Comparison of ENCODE assay signal across 8 mouse cellular contexts in genomic region chr16:26105115-26105974, GRCm38 (mm10). TPM values are rescaled to one million over a fixed set of nuclear protein-coding genes. Genes with fewer than 3 reads are reported as not detected.
A peak's percentile ranks its signal among the peaks of the same experiment; 100 is the strongest.
DNase-seq lines count a peak whose midpoint lies in the region; ATAC-seq lines count a peak whose summit lies in the region.

TSS of gene P3h2 (minus strand) at chr16:26105784.

- H3K36me3 ChIP-seq in embryonic facial prominence, embryonic 13.5 days, result no peaks in the 10 kb centered on the region
- no peaks in the 10 kb centered on the region for H3K36me3 ChIP-seq in limb, embryonic 12.5 days
- H3K36me3 ChIP-seq in midbrain, embryonic 13.5 days, result no peaks in the 10 kb centered on the region
- no peaks in the 10 kb centered on the region for H3K36me3 ChIP-seq in stomach, embryonic 16.5 days (ENCODE audit: control insufficient read depth, insufficient read depth, low read length)

- peaks cover 27% of the 10 kb centered on the region for H3K4me1 ChIP-seq in embryonic facial prominence, embryonic 13.5 days
- peaks cover 17% of the 10 kb centered on the region for H3K4me1 ChIP-seq in limb, embryonic 12.5 days (replicated peaks)
- H3K4me1 ChIP-seq in midbrain, embryonic 13.5 days (replicated peaks), result peaks cover 9% of the 10 kb centered on the region
- peaks cover 19% of the 10 kb centered on the region; the same call in 1 of the 2 replicates for H3K4me1 ChIP-seq in stomach, embryonic 16.5 days (ENCODE audit: control insufficient read depth, insufficient read depth, low read length)

- H3K27ac ChIP-seq in embryonic facial prominence, embryonic 13.5 days, result peak within 1 kb of the TSS; percentile 87
- H3K27ac ChIP-seq in limb, embryonic 12.5 days, result peak within 1 kb of the TSS; percentile 92
- peak within 1 kb of the TSS; percentile 68 for H3K27ac ChIP-seq in midbrain, embryonic 13.5 days
- H3K27ac ChIP-seq in stomach, embryonic 16.5 days (ENCODE audit: low read length), result peak within 1 kb of the TSS; percentile 75

- ATAC-seq in embryonic facial prominence, embryonic 13.5 days (ENCODE audit: insufficient number of reproducible peaks, insufficient read depth, low FRiP score, low TSS enrichment, low read depth), result peak; percentile 84
- ATAC-seq in limb, embryonic 12.5 days (ENCODE audit: insufficient number of reproducible peaks, insufficient read depth, low FRiP score, low TSS enrichment, low read depth), result peak; percentile 91
- peak; percentile 95 for ATAC-seq in midbrain, embryonic 13.5 days
- ATAC-seq in stomach, embryonic 16.5 days (ENCODE audit: insufficient read depth, low FRiP score), result peak; percentile 93

- under 1% methylated on average over 95 of the region's 101 CpGs for WGBS in embryonic facial prominence, embryonic 13.5 days
- under 1% methylated on average over 93 of the region's 101 CpGs for WGBS in limb, embryonic 12.5 days
- WGBS in midbrain, embryonic 13.5 days, result 0% methylated on average over 96 of the region's 101 CpGs
- under 1% methylated on average over 101 of the region's 101 CpGs for WGBS in stomach, embryonic 16.5 days

- H3K27me3 ChIP-seq in embryonic facial prominence, embryonic 13.5 days, result no peaks in the 10 kb centered on the region
- H3K27me3 ChIP-seq in limb, embryonic 12.5 days, result no peaks in the 10 kb centered on the region
- H3K27me3 ChIP-seq in midbrain, embryonic 13.5 days, result peaks cover 29% of the 10 kb centered on the region
- H3K27me3 ChIP-seq in stomach, embryonic 16.5 days (ENCODE audit: control insufficient read depth, insufficient read depth, low read length), result no peaks in the 10 kb centered on the region

- H3K9me3 ChIP-seq in embryonic facial prominence, embryonic 13.5 days, result no peaks in the 10 kb centered on the region
- H3K9me3 ChIP-seq in limb, embryonic 12.5 days, result no peaks in the 10 kb centered on the region
- no peaks in the 10 kb centered on the region for H3K9me3 ChIP-seq in midbrain, embryonic 13.5 days
- H3K9me3 ChIP-seq in stomach, embryonic 16.5 days (replicated peaks; ENCODE audit: control insufficient read depth, low read length), result no peaks in the 10 kb centered on the region

- H3K4me2 ChIP-seq in embryonic facial prominence, embryonic 13.5 days, result peak within 1 kb of the TSS; percentile 84
- H3K4me2 ChIP-seq in limb, embryonic 12.5 days, result peak within 1 kb of the TSS; percentile 76
- peak within 1 kb of the TSS; percentile 88 for H3K4me2 ChIP-seq in midbrain, embryonic 13.5 days (replicated peaks)
- H3K4me2 ChIP-seq in stomach, embryonic 16.5 days (ENCODE audit: low read depth, low read length), result peak within 1 kb of the TSS; percentile 70

- H3K9ac ChIP-seq in embryonic facial prominence, embryonic 13.5 days, result peak within 1 kb of the TSS; percentile 84
- H3K9ac ChIP-seq in limb, embryonic 12.5 days (replicated peaks), result peak within 1 kb of the TSS; percentile 85
- H3K9ac ChIP-seq in midbrain, embryonic 13.5 days (replicated peaks), result peak within 1 kb of the TSS; percentile 77
- peak within 1 kb of the TSS; percentile 82 for H3K9ac ChIP-seq in stomach, embryonic 16.5 days (ENCODE audit: low read length)

- peak; percentile 2 for DNase-seq in cerebellum, adult 11-12 months
- DNase-seq in cerebellum, adult 11 months, result no peak
- peak; percentile 39 to 47 for DNase-seq in heart, adult 9 months (ENCODE audit: low spot score in 2 of 2)
- peak; percentile 72 to 73 for DNase-seq in kidney, adult 8-10 months

- peak within 1 kb of the TSS; percentile 76 for H3K4me3 ChIP-seq in embryonic facial prominence, embryonic 13.5 days
- peak within 1 kb of the TSS; percentile 75 for H3K4me3 ChIP-seq in limb, embryonic 12.5 days (replicated peaks)
- peak within 1 kb of the TSS; percentile 70 for H3K4me3 ChIP-seq in midbrain, embryonic 13.5 days (replicated peaks)
- H3K4me3 ChIP-seq in stomach, embryonic 16.5 days (replicated peaks; ENCODE audit: low read length), result peak within 1 kb of the TSS; percentile 80

RNA-seq across cellular contexts. Expression of gene P3h2, which starts in this region (rescaled TPM):
- 2.5 and 3.3 TPM in 2 replicates for polyA plus RNA-seq in embryonic facial prominence, embryonic 13.5 days (2015; fragmentation: Nextera tagmentation; extraction: Ambion mirVana)
- polyA plus RNA-seq in limb, embryonic 12.5 days (2016; fragmentation: Nextera tagmentation; extraction: Ambion mirVana), result 2.0 and 3.1 TPM in 2 replicates
- polyA plus RNA-seq in midbrain, embryonic 13.5 days (2015; fragmentation: Nextera tagmentation; extraction: Ambion mirVana), result 0.13 and 0.36 TPM in 2 replicates
- polyA plus RNA-seq in stomach, embryonic 16.5 days (2015; fragmentation: Nextera tagmentation; extraction: Ambion mirVana), result 2.3 and 2.7 TPM in 2 replicates

Comparison
In these comparisons a context has a peak if more than half of its experiments do, and no peak if none do; other contexts are left out.
1. Peak in ATAC-seq, H3K4me3 ChIP-seq, H3K27ac ChIP-seq, H3K9ac ChIP-seq and H3K4me2 ChIP-seq in midbrain, embryonic 13.5 days; RNA of the gene not detected or under 1 TPM.